Mouse (Mus musculus) kidney, adult 11 months (tissue): ENCODE measurements around the gene Dnm3.

Experiments used
- DNase-seq: peaks from one replicate; pipeline ENCODE4 v3.0.0; 2022

Dnm3 gene

GRCm38 (mm10) chr1:162016982-162017381 is 460.9 kb downstream of the Dnm3 start:
- DNase-seq: no peak

GRCm38 (mm10) chr1:162015247-162015862 is 462.5 kb downstream of the Dnm3 start:
- DNase-seq: no peak

- DNase-seq: no peak
Measured at GRCm38 (mm10) chr1:162013561-162013960, 464.3 kb downstream of the Dnm3 start.

GRCm38 (mm10) chr1:162011523-162012245 is 466.1 kb downstream of the Dnm3 start:
- no peak for DNase-seq

GRCm38 (mm10) chr1:162009086-162009485 is 468.7 kb downstream of the Dnm3 start:
- DNase-seq: no peak

- DNase-seq: no peak
Measured at GRCm38 (mm10) chr1:162008631-162009067, 469.2 kb downstream of the Dnm3 start.

GRCm38 (mm10) chr1:162008208-162008607 is 469.6 kb downstream of the Dnm3 start:
- no peak for DNase-seq

GRCm38 (mm10) chr1:162006109-162006508 is 471.7 kb downstream of the Dnm3 start:
- no peak for DNase-seq

- DNase-seq: peak; percentile 45
Measured at GRCm38 (mm10) chr1:162004821-162005770, 472.7 kb downstream of the Dnm3 start.

GRCm38 (mm10) chr1:162004518-162004780 is 473.4 kb downstream of the Dnm3 start:
- no peak for DNase-seq

GRCm38 (mm10) chr1:162003729-162004517 is 473.9 kb downstream of the Dnm3 start:
- no peak for DNase-seq

GRCm38 (mm10) chr1:162001328-162001727 is 476.5 kb downstream of the Dnm3 start:
- no peak for DNase-seq

GRCm38 (mm10) chr1:161999882-162000371 is 477.9 kb downstream of the Dnm3 start:
- DNase-seq: peak; percentile 17

GRCm38 (mm10) chr1:161999338-161999737 is 478.5 kb downstream of the Dnm3 start:
- DNase-seq: no peak

GRCm38 (mm10) chr1:161998781-161999180 is 479.1 kb downstream of the Dnm3 start:
- no peak for DNase-seq

- no peak for DNase-seq
Measured at GRCm38 (mm10) chr1:161992389-161992788, 485.4 kb downstream of the Dnm3 start.

- no peak for DNase-seq
Measured at GRCm38 (mm10) chr1:161991846-161992245, 486.0 kb downstream of the Dnm3 start.

GRCm38 (mm10) chr1:161990684-161991578 is 486.9 kb downstream of the Dnm3 start:
- no peak for DNase-seq

GRCm38 (mm10) chr1:161983979-161984566 is 493.8 kb downstream of the Dnm3 start:
- DNase-seq: no peak

- DNase-seq: no peak
Measured at GRCm38 (mm10) chr1:161983451-161983850, 494.4 kb downstream of the Dnm3 start.
